Mouse (Mus musculus): ENCODE measurements around the gene Psap.

GRCm38 (mm10) chr10:60272241-60272640 is 5.2 kb upstream of the Psap start:
- TF ChIP-seq CTCF (IDR thresholded peaks at IDR 0.05; ENCODE audit: extremely low read depth, insufficient read length, insufficient replicate concordance, low read depth, low read length), result no peak
- TF ChIP-seq POLR2A (IDR thresholded peaks at IDR 0.05; ENCODE audit: low read depth, low read length), result no peak
